Mouse (Mus musculus) embryonic fibroblast, embryonic 13.5 days (primary cell): Measurements from ENCODE around the gene Mcee.

ENCODE experiments used
- CTCF ChIP-seq: IDR thresholded peaks from 2 replicates; pipeline ENCODE4 v1.5.1; 2011; ENCODE audit warnings: mild to moderate bottlenecking, control low read depth, low read length, moderate library complexity, borderline replicate concordance; ENCODE audit not compliant: insufficient read depth
- POLR2A ChIP-seq: IDR thresholded peaks from 2 replicates; pipeline ENCODE4 v1.6.1; 2011; ENCODE audit warnings: low read depth, mild to moderate bottlenecking, control low read depth, low read length, moderate library complexity

DNA sequence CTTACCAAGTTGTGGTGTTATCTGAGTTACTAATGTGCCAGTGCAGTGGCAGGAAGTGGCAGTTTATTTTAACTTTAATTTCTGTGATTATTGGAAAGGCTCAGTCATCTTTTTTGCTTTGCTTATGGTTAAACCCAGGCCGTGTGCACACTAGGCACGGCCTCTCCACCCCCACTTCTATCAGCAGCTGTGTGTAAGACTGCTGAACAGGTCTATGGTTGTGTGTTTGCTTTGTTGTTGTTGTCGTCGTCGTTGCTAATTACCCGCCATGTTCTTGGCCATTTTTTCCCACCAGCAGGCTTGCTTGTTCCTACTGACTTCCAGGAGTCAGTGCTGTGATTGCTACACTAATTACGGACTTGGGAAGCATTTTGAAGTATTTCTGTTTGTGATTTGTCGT lies 48.1 kb downstream of the Mcee start:
- TF ChIP-seq CTCF (no peak), POLR2A (no peak)
